Mouse (Mus musculus) testis, adult 2 months (tissue): Measurements from ENCODE around the gene 1700001P01Rik. TPM values are rescaled to one million over a fixed set of nuclear protein-coding genes. Genes with fewer than 3 reads are reported as not detected.

Experiments used
- H3K27ac ChIP-seq: fragments of 200-500 bp; 2 replicates; pipeline ENCODE4 v1.5.1; 2012; ENCODE audit warnings: low read depth, low read length; ENCODE audit not compliant: control insufficient read depth, insufficient read depth
- H3K27me3 ChIP-seq: fragments of 200-500 bp; 2 replicates; pipeline ENCODE4 v1.6.1; 2012; ENCODE audit warnings: mild to moderate bottlenecking, low read length, moderate library complexity; ENCODE audit not compliant: control insufficient read depth, insufficient read depth
- H3K36me3 ChIP-seq: fragments of 200-500 bp; 2 replicates; pipeline ENCODE4 v1.6.1; 2012; ENCODE audit warnings: mild to moderate bottlenecking, low read length; ENCODE audit not compliant: control insufficient read depth, insufficient read depth
- H3K4me1 ChIP-seq: fragments of 200-500 bp; 2 replicates; pipeline ENCODE4 v1.6.1; 2012; ENCODE audit warnings: low read length; ENCODE audit not compliant: control insufficient read depth, insufficient read depth
- H3K4me3 ChIP-seq: fragments of 200-500 bp; 2 replicates; pipeline ENCODE4 v1.5.1; 2012; ENCODE audit warnings: low read depth, mild to moderate bottlenecking, low read length, moderate library complexity, mixed read lengths; ENCODE audit not compliant: control insufficient read depth
- CTCF ChIP-seq: fragments of 200-500 bp; IDR thresholded peaks from 2 replicates; pipeline ENCODE4 v1.5.1; 2012; ENCODE audit warnings: low read depth, mild to moderate bottlenecking, inconsistent platforms, low read length, moderate library complexity; ENCODE audit not compliant: control insufficient read depth, insufficient read depth, insufficient replicate concordance
- POLR2A ChIP-seq: fragments of 200-500 bp; IDR thresholded peaks from 2 replicates; pipeline ENCODE4 v1.6.1; 2012; ENCODE audit warnings: low read depth, mild to moderate bottlenecking, inconsistent platforms, low read length, moderate library complexity; ENCODE audit not compliant: control insufficient read depth
- polyA plus RNA-seq: library from polyadenylated mRNA; depleted of rRNA; stranded (reverse); fragments of >200 nt; gene quantifications from 2 replicates; pipeline ENCODE4 v1.2.3, GENCODE M21; 2012

The 1700001P01Rik gene
- polyA plus RNA-seq, 1 experiment = 181 TPM

DNA sequence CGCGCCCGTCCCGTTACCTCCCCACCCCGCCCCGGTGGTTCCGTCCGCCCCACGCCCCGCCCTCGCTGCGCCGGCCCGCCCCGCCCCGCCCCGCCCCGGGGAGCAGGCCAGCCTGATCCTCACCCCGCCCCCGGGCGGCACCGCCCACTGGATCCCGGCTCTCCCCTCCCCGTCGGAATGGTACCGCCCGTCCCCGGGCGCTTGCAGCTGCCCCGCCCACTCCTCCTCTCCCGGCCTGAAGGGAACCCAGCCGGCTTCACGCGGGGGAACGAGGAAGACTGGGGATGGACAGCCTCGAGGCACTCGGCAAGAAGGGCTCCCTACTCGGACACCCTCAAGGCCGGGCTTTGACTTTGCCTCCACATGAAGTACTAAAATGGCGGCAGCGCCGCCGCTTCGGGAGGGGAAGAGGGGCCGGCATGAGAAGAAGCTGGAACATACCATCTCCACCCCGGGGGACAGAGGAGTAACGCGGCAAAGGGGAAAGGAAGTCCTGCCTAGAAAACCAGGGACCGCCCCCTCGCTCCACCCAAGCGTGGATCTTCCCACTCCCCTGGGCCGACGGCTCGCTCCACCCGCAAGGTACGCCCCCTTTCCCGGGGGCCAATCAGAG is 30.9 kb downstream of the 1700001P01Rik start:
- Histone ChIP-seq H3K4me1 (peaks cover 17% of the 10 kb centered on the region), H3K4me3 (peak overlapping the region; percentile 99), H3K27me3 (no peaks in the 10 kb centered on the region), H3K36me3 (no peaks in the 10 kb centered on the region; the same call in 1 of the 2 replicates), H3K27ac (peak overlapping the region; percentile 100)
- TF ChIP-seq POLR2A (peak; percentile 46; the same call in 1 of the 2 replicates), CTCF (no peak)

DNA sequence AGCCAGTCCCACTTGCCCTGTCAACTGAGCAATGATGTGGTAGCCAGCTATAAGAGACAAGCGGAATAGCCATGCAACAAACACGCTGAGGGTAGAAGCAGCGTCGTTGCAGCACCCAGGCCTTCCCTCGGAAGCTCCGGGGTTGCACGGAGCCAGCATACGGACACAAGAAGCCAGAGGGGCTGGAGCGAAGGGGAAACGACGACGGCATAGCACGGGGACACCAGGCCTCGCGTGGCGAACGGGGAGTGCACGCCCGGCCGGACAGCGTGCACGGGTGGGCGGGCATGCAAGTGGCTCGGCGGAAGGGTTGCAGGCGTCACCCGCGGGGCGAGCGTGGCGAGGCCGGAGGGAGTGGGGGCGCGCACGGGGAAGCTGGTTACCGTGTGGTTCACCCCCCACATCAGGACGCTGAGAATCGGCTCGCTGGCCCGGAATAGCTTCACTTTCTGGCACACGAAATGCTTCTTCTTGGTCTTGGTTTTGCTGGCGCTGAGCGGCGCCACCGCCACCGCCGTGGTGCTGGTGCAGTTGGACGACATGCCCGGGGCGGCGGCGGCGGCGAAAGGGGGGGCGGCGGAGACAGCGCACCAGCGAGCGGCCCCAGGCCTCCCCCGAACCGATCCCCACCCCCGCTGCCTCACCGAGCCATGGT is 31.5 kb downstream of the 1700001P01Rik start, which contains the start of gene Pip4k2b:
Pip4k2b (minus strand) TSS at position 642 of the 655 bp plus-strand sequence.
- Histone ChIP-seq H3K36me3 (no peaks in the 10 kb centered on the region; the same call in 1 of the 2 replicates), H3K27me3 (no peaks in the 10 kb centered on the region), H3K27ac (peak within 1 kb of the TSS; percentile 100), H3K4me1 (peaks cover 17% of the 10 kb centered on the region), H3K4me3 (peak within 1 kb of the TSS; percentile 99)
- no peak for TF ChIP-seq POLR2A
- no peak for TF ChIP-seq CTCF

DNA sequence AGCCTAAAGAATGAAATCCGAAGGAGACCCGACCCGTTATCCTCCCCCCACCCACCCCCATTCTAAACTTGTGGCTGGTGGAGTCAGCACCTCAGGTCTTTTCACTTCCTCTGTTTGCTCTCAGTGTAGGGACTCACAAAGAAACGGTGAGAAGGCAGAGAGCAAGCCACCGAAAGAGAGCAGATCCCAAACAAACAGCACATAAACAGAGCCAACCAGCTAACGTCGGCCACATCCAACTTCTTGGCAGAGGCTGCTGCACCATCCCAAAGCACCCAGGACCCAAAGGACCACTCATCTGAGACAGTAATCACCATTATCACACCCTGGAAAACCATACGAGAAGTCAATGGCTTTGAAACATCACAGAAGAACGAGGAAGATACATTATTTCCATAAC is 32.3 kb downstream of the 1700001P01Rik start:
- Histone ChIP-seq H3K4me1 (peaks cover 17% of the 10 kb centered on the region), H3K36me3 (no peaks in the 10 kb centered on the region; the same call in 1 of the 2 replicates), H3K4me3 (peak overlapping the region; percentile 81; the same call in 1 of the 2 replicates), H3K27me3 (no peaks in the 10 kb centered on the region), H3K27ac (no peak overlapping the region)
- no peak for TF ChIP-seq CTCF
- TF ChIP-seq POLR2A = no peak

DNA sequence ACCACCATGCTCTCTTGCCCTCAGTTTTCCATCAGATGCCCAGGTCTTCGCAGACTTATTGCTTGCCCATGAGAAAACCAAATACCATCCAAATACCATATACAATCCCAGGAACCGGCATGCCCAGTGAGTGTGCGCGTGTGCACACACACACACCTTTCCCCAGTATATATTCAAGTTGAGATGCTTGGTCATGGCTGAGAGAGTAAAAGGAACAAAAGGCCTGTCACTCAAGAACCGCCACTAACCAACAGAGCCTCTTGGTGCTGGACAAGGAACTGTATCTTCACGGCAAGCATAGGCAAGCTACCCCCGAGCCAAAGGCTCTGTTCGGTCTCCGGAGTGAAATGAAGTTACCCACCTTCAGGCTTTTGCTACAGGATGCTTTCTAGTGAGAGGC is 33.1 kb downstream of the 1700001P01Rik start:
- Histone ChIP-seq H3K4me1 (peaks cover 17% of the 10 kb centered on the region), H3K4me3 (no peak overlapping the region), H3K27me3 (no peaks in the 10 kb centered on the region), H3K27ac (no peak overlapping the region), H3K36me3 (no peaks in the 10 kb centered on the region; the same call in 1 of the 2 replicates)
- TF ChIP-seq CTCF (no peak), POLR2A (no peak)

DNA sequence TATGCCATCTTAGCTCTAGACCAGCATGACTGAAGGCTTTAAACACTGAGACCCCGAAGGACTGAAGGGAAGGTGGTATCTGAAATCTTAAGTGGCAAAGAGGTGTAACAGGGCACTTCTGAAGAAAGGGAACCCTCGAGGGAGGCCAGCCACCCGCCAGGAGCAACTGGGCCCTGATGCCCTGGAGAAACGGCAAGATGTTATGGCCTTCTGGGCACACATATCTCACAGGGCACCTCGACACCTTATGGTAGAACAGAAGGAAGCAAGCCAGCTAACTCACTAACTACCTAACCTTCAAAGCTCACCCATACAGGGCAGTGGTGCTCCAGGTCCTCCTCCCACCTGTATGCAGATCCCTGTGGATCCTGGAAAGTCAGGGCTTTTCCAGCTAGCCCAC is 33.6 kb downstream of the 1700001P01Rik start:
- no peak for TF ChIP-seq CTCF
- Histone ChIP-seq H3K4me3 (no peak overlapping the region), H3K4me1 (peaks cover 17% of the 10 kb centered on the region)

DNA sequence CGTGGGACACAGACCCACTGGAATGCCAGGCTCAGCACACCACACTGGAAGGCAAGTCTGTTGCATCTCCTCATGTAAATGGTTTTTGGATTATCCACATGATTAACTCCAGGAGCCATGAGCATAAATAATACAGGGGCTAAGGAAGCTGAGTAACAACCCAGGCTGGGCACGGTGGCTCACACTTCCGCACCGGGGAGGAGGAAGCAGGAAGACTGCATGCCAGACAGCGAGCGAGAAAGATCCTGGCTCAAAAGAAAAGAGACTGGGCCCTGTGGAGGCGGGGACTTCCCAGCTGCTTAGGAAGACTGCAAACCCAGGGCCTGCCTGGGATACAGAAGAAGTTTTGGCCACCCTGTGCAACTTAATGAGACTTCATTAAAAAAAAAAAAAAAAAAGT is 35.5 kb downstream of the 1700001P01Rik start:
- H3K36me3 ChIP-seq = no peaks in the 10 kb centered on the region
- H3K4me1 ChIP-seq = peaks cover 12% of the 10 kb centered on the region
- H3K27me3 ChIP-seq = no peaks in the 10 kb centered on the region
- H3K4me3 ChIP-seq = no peak overlapping the region
- no peak for TF ChIP-seq CTCF
- TF ChIP-seq POLR2A = no peak
- H3K27ac ChIP-seq = no peak overlapping the region

More for the DNA sequence above, 33.6 kb downstream of the 1700001P01Rik start:
- Histone ChIP-seq H3K27ac (no peak overlapping the region), H3K27me3 (no peaks in the 10 kb centered on the region), H3K36me3 (no peaks in the 10 kb centered on the region; the same call in 1 of the 2 replicates)

DNA sequence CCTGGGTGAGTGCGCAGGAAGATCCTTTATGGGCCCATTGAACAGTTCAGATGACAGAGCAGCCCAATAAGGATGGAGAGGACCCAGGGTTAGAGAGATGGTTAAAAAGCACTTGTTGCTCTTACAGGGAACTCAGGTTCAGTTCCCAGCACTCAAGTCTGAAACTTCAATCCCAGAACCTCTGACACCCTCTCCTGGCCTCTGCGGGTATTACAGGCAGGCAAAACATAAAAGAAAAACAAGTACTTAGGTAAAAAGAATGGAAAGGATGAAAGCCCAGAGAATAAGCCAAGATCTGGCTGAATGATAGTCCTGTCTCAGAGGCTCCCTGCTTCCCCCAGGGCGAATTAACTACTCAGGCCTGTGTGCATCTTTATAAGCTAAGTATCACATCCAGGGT is 36.6 kb downstream of the 1700001P01Rik start:
- no peak overlapping the region for H3K4me3 ChIP-seq
- TF ChIP-seq POLR2A (no peak), CTCF (no peak)
- H3K36me3 ChIP-seq = no peaks in the 10 kb centered on the region
- no peak overlapping the region for H3K27ac ChIP-seq
- H3K4me1 ChIP-seq = peaks cover 11% of the 10 kb centered on the region
- H3K27me3 ChIP-seq = no peaks in the 10 kb centered on the region
